9 mouse cellular contexts compared by ENCODE assay signal in the genomic region with DNA sequence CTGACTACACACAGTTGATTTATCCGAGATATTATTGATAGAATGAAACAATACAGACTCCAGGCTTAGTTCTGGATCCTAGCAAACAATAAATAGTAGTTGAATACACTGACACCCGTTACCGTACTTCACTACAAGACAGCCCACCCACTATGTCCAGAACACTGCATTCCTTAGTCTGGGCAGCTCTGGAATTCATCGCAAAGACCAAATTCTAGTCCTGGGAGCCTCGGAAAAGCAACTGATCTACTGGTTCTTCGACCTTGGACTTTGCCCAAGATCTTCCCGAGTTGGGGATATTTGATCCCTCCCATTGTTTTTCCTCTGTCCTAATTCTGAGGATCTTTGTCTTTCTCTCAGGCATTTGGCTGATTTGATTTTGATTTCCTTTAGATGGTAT. TPM values are rescaled to one million over a fixed set of nuclear protein-coding genes. Genes with fewer than 3 reads are reported as not detected.
DNase-seq lines count a peak whose midpoint lies in the region; ATAC-seq and TF ChIP-seq lines count a peak whose summit lies in the region.
"Had no signal": no experiment of that assay in that cellular context is flagged by ENCODE, and none has a peak within 500 bp of the region (broad histone marks: within the 10 kb centered on the region; RNA-seq: fewer than 3 reads in every experiment).

No protein-coding gene starts in this region.

- ATAC-seq in embryonic facial prominence, embryonic 13.5 days (ENCODE audit: insufficient number of reproducible peaks, insufficient read depth, low FRiP score, low TSS enrichment, low read depth) = no peak
- ATAC-seq in intestine, postnatal 0 days = no peak
- ATAC-seq in neural tube, embryonic 12.5 days (ENCODE audit: low FRiP score, low read depth) = no peak

- no peaks in the 10 kb centered on the region for H3K27me3 ChIP-seq in embryonic facial prominence, embryonic 13.5 days
- no peaks in the 10 kb centered on the region for H3K27me3 ChIP-seq in intestine, postnatal 0 days (replicated peaks; ENCODE audit: control insufficient read depth, insufficient read depth, low read length)
- H3K27me3 ChIP-seq in neural tube, embryonic 12.5 days (replicated peaks) = no peaks in the 10 kb centered on the region

- no peak for DNase-seq in layer of hippocampus, adult 2 months (ENCODE audit: low spot score in 2 of 2)
- no peak for DNase-seq in layer of hippocampus, postnatal 25 days (ENCODE audit: extremely low spot score in 1 of 2, low spot score in 1 of 2)
- DNase-seq in cerebellum, adult 8-10 months = no peak
- DNase-seq in adrenal gland, postnatal 25 days = no peak
- no peak for DNase-seq in ovary, adult 18-20 months (ENCODE audit: low spot score)

- peak overlapping the region; percentile 63 for H3K4me2 ChIP-seq in embryonic facial prominence, embryonic 13.5 days
- H3K4me2 ChIP-seq in intestine, postnatal 0 days (replicated peaks; ENCODE audit: low read depth) = peak overlapping the region; percentile 78
- peak overlapping the region; percentile 73 for H3K4me2 ChIP-seq in neural tube, embryonic 12.5 days (replicated peaks)

- H3K4me3 ChIP-seq in layer of hippocampus, adult 2 months = peak overlapping the region; percentile 76
- peak overlapping the region; percentile 78 for H3K4me3 ChIP-seq in embryonic facial prominence, embryonic 13.5 days
- H3K4me3 ChIP-seq in intestine, postnatal 0 days (ENCODE audit: low read depth, low read length) = peak overlapping the region; percentile 78
- H3K4me3 ChIP-seq in neural tube, embryonic 12.5 days = no peak overlapping the region

- no peak overlapping the region for H3K9ac ChIP-seq in embryonic facial prominence, embryonic 13.5 days
- peak overlapping the region; percentile 87; the same call in 1 of the 2 replicates for H3K9ac ChIP-seq in intestine, postnatal 0 days (ENCODE audit: low read depth, low read length)
- no peak overlapping the region for H3K9ac ChIP-seq in neural tube, embryonic 12.5 days

- no peaks in the 10 kb centered on the region for H3K36me3 ChIP-seq in embryonic facial prominence, embryonic 13.5 days
- H3K36me3 ChIP-seq in intestine, postnatal 0 days (ENCODE audit: control insufficient read depth, insufficient read depth) = no peaks in the 10 kb centered on the region
- H3K36me3 ChIP-seq in neural tube, embryonic 12.5 days = no peaks in the 10 kb centered on the region

- H3K4me1 ChIP-seq in embryonic facial prominence, embryonic 13.5 days = peaks cover 33% of the 10 kb centered on the region
- no peaks in the 10 kb centered on the region; the same call in 1 of the 2 replicates for H3K4me1 ChIP-seq in intestine, postnatal 0 days (replicated peaks; ENCODE audit: control insufficient read depth, insufficient read depth, low read length)
- H3K4me1 ChIP-seq in neural tube, embryonic 12.5 days = peaks cover 16% of the 10 kb centered on the region; the same call in 1 of the 2 replicates

- peak overlapping the region; percentile 95 for H3K27ac ChIP-seq in layer of hippocampus, adult 2 months
- peak overlapping the region; percentile 97 for H3K27ac ChIP-seq in embryonic facial prominence, embryonic 13.5 days
- no peak overlapping the region for H3K27ac ChIP-seq in intestine, postnatal 0 days (ENCODE audit: low read depth, low read length)
- H3K27ac ChIP-seq in neural tube, embryonic 12.5 days = no peak overlapping the region

- WGBS in embryonic facial prominence, embryonic 13.5 days = 18% methylated on average over 7 of the region's 7 CpGs
- WGBS in intestine, postnatal 0 days = 9% methylated on average over 7 of the region's 7 CpGs
- 38% methylated on average over 7 of the region's 7 CpGs for WGBS in neural tube, embryonic 12.5 days

- H3K9me3 ChIP-seq in embryonic facial prominence, embryonic 13.5 days = no peaks in the 10 kb centered on the region
- H3K9me3 ChIP-seq in intestine, postnatal 0 days (ENCODE audit: control insufficient read depth) = no peaks in the 10 kb centered on the region
- no peaks in the 10 kb centered on the region for H3K9me3 ChIP-seq in neural tube, embryonic 12.5 days

- TF ChIP-seq CTCF in layer of hippocampus, adult 2 months (conservative IDR thresholded peaks at IDR 0.05) = no peak
- no peak for TF ChIP-seq CTCF in intestine, postnatal 0 days (IDR thresholded peaks at IDR 0.05; ENCODE audit: low read depth)

RNA-seq across cellular contexts. Expression of a gene that starts 51.7 kb away (rescaled TPM):
- total RNA-seq in layer of hippocampus, adult 2 months (2021) = 100 to 1,000 TPM; 170 to 180 TPM
- total RNA-seq in layer of hippocampus, postnatal 25 days (2021) = 100 to 1,000 TPM; 178 to 189 TPM
- 8.4 TPM in 2 replicates for polyA plus RNA-seq in embryonic facial prominence, embryonic 13.5 days (2015; fragmentation: Nextera tagmentation; extraction: Ambion mirVana)
- 4.1 and 4.7 TPM in 2 replicates for polyA plus RNA-seq in intestine, postnatal 0 days (2015; fragmentation: Nextera tagmentation; extraction: Ambion mirVana)
- polyA plus RNA-seq in neural tube, embryonic 12.5 days (2016; fragmentation: Nextera tagmentation; extraction: Ambion mirVana) = 632 and 642 TPM in 2 replicates
- 5.1 and 5.4 TPM in 2 replicates for total RNA-seq in adrenal gland, postnatal 25 days (2021)
- total RNA-seq: heart, adult 18-20 months had no signal

RNA-seq across cellular contexts. Expression of a gene that starts 52.1 kb away (rescaled TPM):
- total RNA-seq in layer of hippocampus, adult 2 months (2021) = 10 to 100 TPM; 80.9 to 84.4 TPM
- 10 to 100 TPM; 70.7 to 71.1 TPM for total RNA-seq in layer of hippocampus, postnatal 25 days (2021)
- 69.1 and 77.3 TPM in 2 replicates for polyA plus RNA-seq in embryonic facial prominence, embryonic 13.5 days (2015; fragmentation: Nextera tagmentation; extraction: Ambion mirVana)
- 22.0 and 23.0 TPM in 2 replicates for polyA plus RNA-seq in intestine, postnatal 0 days (2015; fragmentation: Nextera tagmentation; extraction: Ambion mirVana)
- polyA plus RNA-seq in neural tube, embryonic 12.5 days (2016; fragmentation: Nextera tagmentation; extraction: Ambion mirVana) = 76.9 and 81.5 TPM in 2 replicates
- total RNA-seq in adrenal gland, postnatal 25 days (2021) = 59.5 and 64.5 TPM in 2 replicates

Comparison
In these comparisons a context has a peak if more than half of its experiments do, and no peak if none do; other contexts are left out.
1. H3K27ac ChIP-seq: peak in layer of hippocampus, adult 2 months (single experiment) and embryonic facial prominence, embryonic 13.5 days (single experiment); none in intestine, postnatal 0 days (single experiment) and neural tube, embryonic 12.5 days (single experiment).
2. RNA of a gene that starts 51.7 kb away (total RNA-seq): 178 to 189 TPM in layer of hippocampus, postnatal 25 days and 170 to 180 TPM in layer of hippocampus, adult 2 months; 5.1 to 5.4 TPM in adrenal gland, postnatal 25 days; every median in the first group is over 10 times any median in the second.
3. Peak in every context shown above with its lines, with median percentiles within 50 percentile points of each other: H3K4me2 ChIP-seq.